Mouse (Mus musculus) left cerebral cortex, adult 6 months (tissue): ENCODE measurements around the gene Abcb9. TPM values are rescaled to one million over a fixed set of nuclear protein-coding genes. Genes with fewer than 3 reads are reported as not detected.

Experiments used
- long read RNA-seq, 2 experiments: library from polyadenylated mRNA; unstranded; transcript quantifications; one replicate each; pipeline ENCODE4 v2.0.0; 2019 to 2020
- polyA plus RNA-seq: library from polyadenylated mRNA; unstranded; fragments of <200 nt; fragmentation: Nextera tagmentation; gene quantifications from 2 replicates; pipeline ENCODE4 v1.2.3, GENCODE M21; 2021

Gene Abcb9
- 28.7 and 35.1 TPM in 2 replicates for polyA plus RNA-seq
- long read RNA-seq, experiment 1, transcript Abcb9-201 (12 exons, 3,661 nt) = major isoform, 145 of 295 reads
- long read RNA-seq, experiment 1, partial matches to known transcripts = 122 of 295 reads
- long read RNA-seq, experiment 1, other reads (novel, unspliced or antisense) = 24 of 295 reads
- long read RNA-seq, experiment 2, transcript Abcb9-201 (12 exons, 3,661 nt) = major isoform, 10 of 39 reads
- long read RNA-seq, experiment 2, partial matches to known transcripts = 22 of 39 reads
- long read RNA-seq, experiment 2, other reads (novel, unspliced or antisense) = 6 of 39 reads

GRCm38 (mm10) chr5:124095596-124096232 lies at the start of gene Abcb9:
Gene Abcb9 (minus strand): TSS chr5:124095798.

GRCm38 (mm10) chr5:124115990-124116845 lies 20.6 kb upstream of the Abcb9 start, which contains the start of gene Arl6ip4:
Gene Arl6ip4 (plus strand): TSS chr5:124116089.

DNA sequence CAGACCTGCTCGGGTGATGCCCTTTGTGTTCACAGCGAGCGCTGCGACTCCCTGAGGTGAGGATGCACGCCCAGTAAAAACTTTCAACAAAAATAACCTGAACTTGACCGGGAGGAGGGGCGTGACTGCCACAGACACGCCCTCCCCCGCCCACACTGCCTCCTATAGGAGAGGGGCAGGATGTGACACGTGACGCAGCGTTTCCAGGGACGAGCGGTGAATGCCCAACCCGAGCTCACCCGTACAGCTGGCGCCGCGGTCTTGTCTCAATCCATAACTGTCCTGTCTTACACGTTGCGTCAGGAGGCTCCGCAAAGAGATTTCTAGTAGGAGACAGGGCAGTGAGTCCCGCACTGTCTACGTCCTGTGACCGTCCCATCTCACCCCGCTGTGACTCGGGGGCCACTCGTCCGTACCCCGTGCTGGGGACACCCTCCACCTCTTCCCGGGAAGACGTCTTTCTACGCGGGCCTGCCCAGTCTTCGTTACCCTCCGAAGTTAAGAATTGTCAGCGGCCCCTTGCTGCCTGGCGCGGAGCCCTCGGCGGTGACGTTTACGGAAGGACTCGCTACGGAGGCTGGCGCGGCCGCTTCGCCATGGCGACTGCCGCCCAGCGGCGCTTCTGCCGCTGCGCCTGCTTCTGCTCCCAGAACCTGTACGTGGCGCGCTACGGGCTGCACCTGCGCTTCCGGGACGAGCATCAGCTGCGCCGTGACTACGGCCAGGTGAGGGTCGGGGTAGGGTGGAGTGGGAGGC lies 16.3 kb upstream of the Abcb9 start, which contains the start of gene Ogfod2:
Gene Ogfod2, plus strand, starts transcription at position 556 of the 756 bp plus-strand sequence.

GRCm38 (mm10) chr5:124032001-124032508 lies 63.5 kb downstream of the Abcb9 start, which contains the start of gene Vps37b:
Gene Vps37b (minus strand): TSS chr5:124032270.

Other genes with a start within 250 kb of the Abcb9 start
- gene Hcar2, start 230.3 kb downstream of the Abcb9 start, polyA plus RNA-seq = 0.09 TPM in 1 of 2 replicates, not detected in the other
- 0.38 and 0.56 TPM in 2 replicates for gene Hcar1, start 215.8 kb downstream of the Abcb9 start, polyA plus RNA-seq
- 93.0 and 152 TPM in 2 replicates for gene Denr, start 188.6 kb downstream of the Abcb9 start, polyA plus RNA-seq
- not detected in 2 replicates for gene Gm43518, start 168.4 kb downstream of the Abcb9 start, polyA plus RNA-seq
- gene Ccdc62, start 165.1 kb downstream of the Abcb9 start, polyA plus RNA-seq = 1.8 and 3.2 TPM in 2 replicates
- 10.4 and 11.5 TPM in 2 replicates for gene Hip1r, start 122.2 kb downstream of the Abcb9 start, polyA plus RNA-seq
- gene Vps37b, start 63.5 kb downstream of the Abcb9 start, polyA plus RNA-seq = 13.1 and 26.3 TPM in 2 replicates
- gene Ogfod2, start 16.5 kb upstream of the Abcb9 start, polyA plus RNA-seq = 46.6 and 68.3 TPM in 2 replicates
- gene Arl6ip4, start 20.3 kb upstream of the Abcb9 start, polyA plus RNA-seq = 105 and 120 TPM in 2 replicates
- gene Pitpnm2, start 154.0 kb upstream of the Abcb9 start, polyA plus RNA-seq = 35.1 and 39.8 TPM in 2 replicates
- 5.0 and 9.7 TPM in 2 replicates for gene Mphosph9, start 232.2 kb upstream of the Abcb9 start, polyA plus RNA-seq
- gene 2810006K23Rik, start 232.3 kb upstream of the Abcb9 start, polyA plus RNA-seq = 11.6 and 12.8 TPM in 2 replicates